Mouse (Mus musculus): ENCODE measurements around the gene Gm38655.
"Not testable (repeated sequence)": the region's sequence is repeated elsewhere in the genome, so short reads cannot be mapped to it uniquely, and the experiment has no call there.

The Gm38655 gene

GRCm38 (mm10) chr17:25169706-25170105, 5.6 kb downstream of the Gm38655 start:
- DNase-seq (ENCODE audit: low spot score): no peak

- DNase-seq (ENCODE audit: low spot score): no peak
Measured at GRCm38 (mm10) chr17:25165970-25166671, 9.2 kb downstream of the Gm38655 start.

- DNase-seq (ENCODE audit: low spot score): no peak
Measured at GRCm38 (mm10) chr17:25164770-25165169, 10.5 kb downstream of the Gm38655 start.

- DNase-seq (ENCODE audit: low spot score): no peak
Measured at GRCm38 (mm10) chr17:25163387-25163786, 11.9 kb downstream of the Gm38655 start.

- DNase-seq (ENCODE audit: low spot score): no peak
Measured at GRCm38 (mm10) chr17:25162161-25162560, 13.1 kb downstream of the Gm38655 start, which contains the start of gene Ccdc154. Ccdc154 (plus strand) TSS chr17:25162461.

- DNase-seq (ENCODE audit: low spot score): no peak
Measured at GRCm38 (mm10) chr17:25139960-25140359, 35.3 kb downstream of the Gm38655 start.

- DNase-seq (ENCODE audit: low spot score): no peak
Measured at GRCm38 (mm10) chr17:25138803-25139202, 36.5 kb downstream of the Gm38655 start.

GRCm38 (mm10) chr17:25135622-25136021, 39.6 kb downstream of the Gm38655 start:
- DNase-seq (ENCODE audit: low spot score): no peak

GRCm38 (mm10) chr17:25133275-25133698, 42.0 kb downstream of the Gm38655 start, which contains the start of gene Clcn7:
Clcn7 (plus strand) TSS chr17:25133391.
- peak; percentile 84 for DNase-seq (ENCODE audit: low spot score)

- DNase-seq (ENCODE audit: low spot score): no peak
Measured at GRCm38 (mm10) chr17:25130060-25130459, 45.2 kb downstream of the Gm38655 start.

GRCm38 (mm10) chr17:25127681-25128080, 47.6 kb downstream of the Gm38655 start:
- peak; percentile 42 for DNase-seq (ENCODE audit: low spot score)

- peak; percentile 67 for DNase-seq (ENCODE audit: low spot score)
Measured at GRCm38 (mm10) chr17:25127079-25127478, 48.2 kb downstream of the Gm38655 start.

GRCm38 (mm10) chr17:25125442-25126060, 49.7 kb downstream of the Gm38655 start:
- not testable (repeated sequence) for DNase-seq (ENCODE audit: low spot score)

GRCm38 (mm10) chr17:25123979-25124378, 51.3 kb downstream of the Gm38655 start:
- no peak for DNase-seq (ENCODE audit: low spot score)

All from ovary, adult 18-20 months (tissue).